Mouse (Mus musculus): ENCODE measurements at regions not wholly inside any gene's neighbourhood (a gene's known extent, or its start where the extent isn't known, plus 50 kb on each side); places are given as distances from the start of the nearest gene placed in this dataset.
A peak's percentile ranks its signal among the peaks of the same experiment; 100 is the strongest.

GRCm38 (mm10) chr4:152689831-152690230, 212.2 kb upstream of the Kcnab2 start:
- DNase-seq (ENCODE audit: extremely low read depth, insufficient read length, low spot score): no peak

GRCm38 (mm10) chr4:152686509-152687081, 208.9 kb upstream of the Kcnab2 start:
- DNase-seq (ENCODE audit: extremely low read depth, insufficient read length, low spot score): no peak

- DNase-seq (ENCODE audit: extremely low read depth, insufficient read length, low spot score): no peak
Observed at GRCm38 (mm10) chr4:152674140-152674539, 196.5 kb upstream of the Kcnab2 start.

- no peak for DNase-seq (ENCODE audit: extremely low read depth, insufficient read length, low spot score)
Observed at GRCm38 (mm10) chr4:152663482-152663881, 185.8 kb upstream of the Kcnab2 start.

GRCm38 (mm10) chr4:152663069-152663468, 185.4 kb upstream of the Kcnab2 start:
- no peak for DNase-seq (ENCODE audit: extremely low read depth, insufficient read length, low spot score)

GRCm38 (mm10) chr4:152662439-152662838, 184.8 kb upstream of the Kcnab2 start:
- DNase-seq (ENCODE audit: extremely low read depth, insufficient read length, low spot score): no peak

- DNase-seq (ENCODE audit: extremely low read depth, insufficient read length, low spot score): no peak
Observed at GRCm38 (mm10) chr4:152650198-152650597, 172.5 kb upstream of the Kcnab2 start.

GRCm38 (mm10) chr4:152647620-152648019, 169.9 kb upstream of the Kcnab2 start:
- DNase-seq (ENCODE audit: extremely low read depth, insufficient read length, low spot score): no peak

GRCm38 (mm10) chr4:152647084-152647483, 169.4 kb upstream of the Kcnab2 start:
- no peak for DNase-seq (ENCODE audit: extremely low read depth, insufficient read length, low spot score)

- DNase-seq (ENCODE audit: extremely low read depth, insufficient read length, low spot score): no peak
Observed at GRCm38 (mm10) chr4:152637088-152637487, 159.4 kb upstream of the Kcnab2 start.

- DNase-seq (ENCODE audit: extremely low read depth, insufficient read length, low spot score): no peak
Observed at GRCm38 (mm10) chr4:152633896-152634295, 156.2 kb upstream of the Kcnab2 start.

- DNase-seq (ENCODE audit: extremely low read depth, insufficient read length, low spot score): no peak
Observed at GRCm38 (mm10) chr4:152628111-152628510, 150.4 kb upstream of the Kcnab2 start.

GRCm38 (mm10) chr4:152625032-152626003, 147.6 kb upstream of the Kcnab2 start:
- DNase-seq (ENCODE audit: extremely low read depth, insufficient read length, low spot score): peak; percentile 3

- DNase-seq (ENCODE audit: extremely low read depth, insufficient read length, low spot score): no peak
Observed at GRCm38 (mm10) chr4:152622022-152622777, 144.5 kb upstream of the Kcnab2 start.

- DNase-seq (ENCODE audit: extremely low read depth, insufficient read length, low spot score): no peak
Observed at GRCm38 (mm10) chr4:152617636-152618035, 140.0 kb upstream of the Kcnab2 start.

GRCm38 (mm10) chr4:152615155-152615554, 137.5 kb upstream of the Kcnab2 start:
- no peak for DNase-seq (ENCODE audit: extremely low read depth, insufficient read length, low spot score)

- DNase-seq (ENCODE audit: extremely low read depth, insufficient read length, low spot score): no peak
Observed at GRCm38 (mm10) chr4:152614356-152615100, 136.9 kb upstream of the Kcnab2 start.

Measured in 3134 (cell line).